Mouse (Mus musculus) neural tube, embryonic 15.5 days (tissue): ENCODE data around the gene Ccsap. TPM values are rescaled to one million over a fixed set of nuclear protein-coding genes. Genes with fewer than 3 reads are reported as not detected.

Experiments
- ATAC-seq: fragments of 200-750 bp; cut with Nextera tagmentation; 2 replicates; pipeline ENCODE4 v1.8.0; 2017; ENCODE audit warnings: mild to moderate bottlenecking, moderate TSS enrichment, moderate library complexity; ENCODE audit not compliant: low FRiP score
- H3K27ac ChIP-seq: fragments of 300-500 bp; sonication (generic); replicated peaks from 2 replicates; pipeline ENCODE4 v1.5.1; 2015; ENCODE audit warnings: mild to moderate bottlenecking, inconsistent platforms
- H3K27me3 ChIP-seq: fragments of 300-500 bp; sonication (generic); replicated peaks from 2 replicates; pipeline ENCODE4 v1.6.1; 2015; ENCODE audit warnings: inconsistent platforms
- H3K36me3 ChIP-seq: fragments of 300-500 bp; sonication (generic); 2 replicates; pipeline ENCODE4 v1.6.1; 2015; ENCODE audit warnings: inconsistent platforms
- H3K4me1 ChIP-seq: fragments of 300-500 bp; sonication (generic); 2 replicates; pipeline ENCODE4 v1.6.1; 2015; ENCODE audit warnings: inconsistent platforms
- H3K4me2 ChIP-seq: fragments of 300-500 bp; sonication (generic); 2 replicates; pipeline ENCODE4 v1.6.1; 2015; ENCODE audit warnings: inconsistent platforms, mild to moderate bottlenecking, moderate library complexity
- H3K4me3 ChIP-seq: fragments of 300-500 bp; sonication (generic); replicated peaks from 2 replicates; pipeline ENCODE4 v1.5.1; 2015; ENCODE audit warnings: mild to moderate bottlenecking, inconsistent platforms
- H3K9ac ChIP-seq: fragments of 300-500 bp; sonication (generic); replicated peaks from 2 replicates; pipeline ENCODE4 v1.6.1; 2015; ENCODE audit warnings: mild to moderate bottlenecking, inconsistent platforms
- H3K9me3 ChIP-seq: fragments of 300-500 bp; sonication (generic); replicated peaks from 2 replicates; pipeline ENCODE4 v1.6.1; 2016; ENCODE audit warnings: inconsistent platforms
- WGBS: fragments of 180-500 bp; shearing (Covaris S2); methylation state at CpG from one replicate; pipeline ENCODE4 v1.1.7; 2015; ENCODE audit warnings: mixed read lengths; 5-methylcytosine and 5-hydroxymethylcytosine counted together
- polyA plus RNA-seq: library from polyadenylated mRNA; unstranded; fragments of >200 nt; fragmentation: Nextera tagmentation; extraction: Ambion mirVana; gene quantifications from 2 replicates; pipeline ENCODE4 v1.2.1, GENCODE M21; 2015

Ccsap gene
- polyA plus RNA-seq, 1 experiment from 2014 or later = 4.2 TPM

GRCm38 (mm10) chr8:123832757-123833156 is 27.3 kb downstream of the Ccsap start:
- no peak for ATAC-seq
- Histone ChIP-seq H3K9ac (no peak overlapping the region), H3K27me3 (no peaks in the 10 kb centered on the region), H3K27ac (no peak overlapping the region), H3K9me3 (no peaks in the 10 kb centered on the region), H3K4me1 (no peaks in the 10 kb centered on the region), H3K4me3 (no peak overlapping the region), H3K36me3 (peaks cover 86% of the 10 kb centered on the region), H3K4me2 (no peak overlapping the region)
- WGBS = 97% methylated on average over 4 of the region's 4 CpGs

DNA sequence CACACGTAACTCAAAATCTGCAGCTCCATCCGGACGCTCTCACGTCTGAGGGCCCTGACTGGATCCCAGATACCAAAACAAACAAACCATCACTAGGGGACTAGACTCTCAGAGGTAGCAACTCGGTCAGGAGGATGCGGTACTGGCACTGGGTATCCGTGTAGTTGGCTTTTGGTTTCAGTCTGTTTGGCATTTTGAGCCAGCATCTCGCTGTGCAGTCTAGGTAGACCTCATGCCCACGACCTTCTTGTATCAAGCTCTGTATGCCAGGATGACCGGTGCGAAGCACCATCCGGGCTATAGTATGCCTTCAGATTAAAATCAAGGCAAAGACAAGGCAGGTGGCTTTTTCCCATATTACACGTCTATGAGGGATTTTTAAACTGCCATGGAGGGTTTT is 32.5 kb downstream of the Ccsap start:
- H3K36me3 ChIP-seq = peaks cover 73% of the 10 kb centered on the region

GRCm38 (mm10) chr8:123826758-123827157 is 33.3 kb downstream of the Ccsap start:
- 91% methylated on average over 7 of the region's 7 CpGs for WGBS
- Histone ChIP-seq H3K36me3 (peaks cover 69% of the 10 kb centered on the region), H3K27ac (no peak overlapping the region), H3K4me3 (no peak overlapping the region), H3K9me3 (no peaks in the 10 kb centered on the region), H3K27me3 (no peaks in the 10 kb centered on the region), H3K9ac (no peak overlapping the region), H3K4me1 (no peaks in the 10 kb centered on the region), H3K4me2 (no peak overlapping the region)
- ATAC-seq = no peak

More for the DNA sequence above, 32.5 kb downstream of the Ccsap start:
- H3K9me3 ChIP-seq = no peaks in the 10 kb centered on the region
- ATAC-seq = no peak
- no peaks in the 10 kb centered on the region for H3K27me3 ChIP-seq
- H3K27ac ChIP-seq = no peak overlapping the region
- 94% methylated on average over 13 of the region's 13 CpGs for WGBS
- H3K4me2 ChIP-seq = no peak overlapping the region
- H3K9ac ChIP-seq = no peak overlapping the region
- H3K4me1 ChIP-seq = no peaks in the 10 kb centered on the region
- H3K4me3 ChIP-seq = no peak overlapping the region

DNA sequence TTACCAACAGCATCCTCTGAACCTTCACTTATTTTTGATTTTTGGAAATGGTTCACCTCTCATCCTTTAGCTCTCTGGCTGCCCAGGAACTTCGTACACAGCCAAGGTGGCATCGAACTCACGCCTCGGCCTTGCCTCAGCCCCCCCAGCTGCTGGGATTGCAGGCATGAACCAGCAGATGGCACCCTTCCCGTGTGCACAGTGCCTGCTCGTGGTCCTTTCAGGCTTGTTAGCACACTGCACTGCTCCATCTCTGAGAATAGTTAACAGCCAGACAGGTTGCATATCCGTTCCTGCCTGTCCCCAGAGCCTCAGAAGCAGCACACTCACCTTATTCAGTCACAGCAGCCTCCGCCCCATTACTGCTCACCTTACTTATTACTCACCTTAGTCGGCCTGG is 34.0 kb downstream of the Ccsap start:
- Histone ChIP-seq H3K27ac (no peak overlapping the region), H3K9ac (no peak overlapping the region), H3K4me1 (no peaks in the 10 kb centered on the region), H3K36me3 (peaks cover 65% of the 10 kb centered on the region), H3K9me3 (no peaks in the 10 kb centered on the region), H3K4me3 (no peak overlapping the region), H3K4me2 (no peak overlapping the region), H3K27me3 (no peaks in the 10 kb centered on the region)
- ATAC-seq = no peak
- WGBS = 65% methylated on average over 9 of the region's 9 CpGs

GRCm38 (mm10) chr8:123823532-123824123 is 36.4 kb downstream of the Ccsap start:
- Histone ChIP-seq H3K36me3 (peaks cover 41% of the 10 kb centered on the region), H3K27me3 (no peaks in the 10 kb centered on the region), H3K9me3 (no peaks in the 10 kb centered on the region), H3K27ac (no peak overlapping the region), H3K4me2 (no peak overlapping the region), H3K9ac (no peak overlapping the region), H3K4me3 (no peak overlapping the region), H3K4me1 (no peaks in the 10 kb centered on the region)
- WGBS = 95% methylated on average over 18 of the region's 18 CpGs
- ATAC-seq = no peak

GRCm38 (mm10) chr8:123823111-123823510 is 36.9 kb downstream of the Ccsap start:
- no peaks in the 10 kb centered on the region for H3K4me1 ChIP-seq
- H3K9me3 ChIP-seq = no peaks in the 10 kb centered on the region
- no peak overlapping the region for H3K27ac ChIP-seq
- H3K4me2 ChIP-seq = no peak overlapping the region
- peaks cover 36% of the 10 kb centered on the region for H3K36me3 ChIP-seq
- no peak overlapping the region for H3K9ac ChIP-seq
- WGBS = 96% methylated on average over 10 of the region's 10 CpGs
- H3K4me3 ChIP-seq = no peak overlapping the region
- no peak for ATAC-seq
- H3K27me3 ChIP-seq = no peaks in the 10 kb centered on the region

- Histone ChIP-seq H3K4me2 (no peak overlapping the region), H3K9me3 (no peaks in the 10 kb centered on the region), H3K4me3 (no peak overlapping the region), H3K36me3 (peaks cover 22% of the 10 kb centered on the region), H3K4me1 (0 out of 2 replicates have a peak, but pooled peaks cover under 1% of the 10 kb centered on the region), H3K27me3 (no peaks in the 10 kb centered on the region), H3K9ac (no peak overlapping the region), H3K27ac (no peak overlapping the region)
- 95% methylated on average over 6 of the region's 6 CpGs for WGBS
- ATAC-seq = no peak
Measured at GRCm38 (mm10) chr8:123820780-123821179, 39.2 kb downstream of the Ccsap start.

DNA sequence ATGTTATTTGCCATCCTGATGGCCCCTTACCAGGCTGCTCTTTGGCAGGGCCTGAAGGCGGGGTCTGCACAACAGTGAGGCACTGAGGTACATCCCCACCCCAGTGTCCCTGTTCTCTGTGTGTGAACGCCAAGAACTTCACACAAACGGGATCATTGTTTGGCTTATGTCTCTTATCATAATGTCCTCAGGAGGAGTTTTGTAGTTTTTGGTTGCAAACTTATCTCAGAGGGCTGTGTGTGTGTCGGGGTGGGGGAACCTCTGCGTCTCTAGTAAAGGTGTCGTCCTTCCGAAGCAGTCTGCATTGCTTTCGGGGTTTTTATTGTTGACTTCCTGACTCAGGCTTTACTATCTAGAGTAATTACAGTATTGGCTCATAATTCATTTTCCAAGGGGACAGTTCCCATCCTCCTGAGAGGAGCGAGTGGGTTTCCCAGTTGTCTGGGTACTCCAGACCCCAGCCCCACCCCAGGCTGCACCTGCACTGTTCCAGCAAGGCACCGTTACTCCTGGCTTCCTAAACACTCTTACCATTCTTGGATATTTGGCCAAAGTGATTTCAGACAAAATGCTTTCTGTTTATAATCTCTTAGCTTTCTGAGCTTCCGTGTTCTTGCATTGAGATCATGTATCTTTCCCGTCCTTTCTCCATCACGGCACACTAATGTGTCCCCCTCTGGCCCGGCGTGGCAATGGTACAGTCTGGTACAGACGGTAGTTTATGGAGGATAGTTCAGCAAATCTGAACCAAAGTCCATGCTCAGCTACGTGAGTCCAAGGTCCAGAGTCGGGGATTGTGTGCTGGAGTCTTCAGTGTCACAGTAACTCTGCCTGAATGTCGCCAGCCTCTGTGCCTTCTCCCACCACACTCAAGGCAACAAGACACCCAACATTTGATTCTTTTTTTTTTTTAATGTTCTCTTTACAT is 40.1 kb downstream of the Ccsap start:
- WGBS = 91% methylated on average over 19 of the region's 19 CpGs
- Histone ChIP-seq H3K36me3 (peaks cover 21% of the 10 kb centered on the region), H3K9me3 (no peaks in the 10 kb centered on the region)

DNA sequence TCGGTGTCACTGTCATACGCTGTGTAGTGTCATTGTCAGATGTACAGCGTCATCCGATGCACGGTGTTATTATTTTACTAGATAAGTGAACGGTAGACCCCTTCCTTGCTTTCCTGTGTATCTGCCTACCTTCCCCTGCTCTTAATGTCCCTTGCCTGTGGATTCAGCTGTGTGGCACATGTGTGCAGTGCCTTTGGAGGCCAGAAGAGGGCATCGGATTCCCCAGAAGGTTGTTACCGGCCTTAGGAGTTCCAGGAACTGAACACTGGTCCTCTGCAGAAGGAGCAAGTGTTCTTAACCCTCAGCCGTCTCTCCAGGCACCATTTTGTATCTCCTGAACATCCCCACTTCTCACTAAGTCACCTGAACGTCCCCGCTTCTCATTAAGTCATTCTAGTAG is 42.3 kb downstream of the Ccsap start:
- no peak for ATAC-seq
- Histone ChIP-seq H3K27me3 (no peaks in the 10 kb centered on the region), H3K36me3 (peaks cover 7% of the 10 kb centered on the region; the same call in 1 of the 2 replicates), H3K4me2 (no peak overlapping the region), H3K4me3 (no peak overlapping the region), H3K4me1 (0 out of 2 replicates have a peak, but pooled peaks cover 5% of the 10 kb centered on the region), H3K27ac (no peak overlapping the region), H3K9me3 (no peaks in the 10 kb centered on the region), H3K9ac (no peak overlapping the region)
- 89% methylated on average over 11 of the region's 11 CpGs for WGBS

More for the DNA sequence above, 40.1 kb downstream of the Ccsap start:
- Histone ChIP-seq H3K4me2 (no peak overlapping the region), H3K27me3 (no peaks in the 10 kb centered on the region), H3K27ac (no peak overlapping the region), H3K9ac (no peak overlapping the region), H3K4me3 (no peak overlapping the region), H3K4me1 (0 out of 2 replicates have a peak, but pooled peaks cover 3% of the 10 kb centered on the region)
- no peak for ATAC-seq

GRCm38 (mm10) chr8:123816939-123817338 is 43.1 kb downstream of the Ccsap start:
- Histone ChIP-seq H3K4me2 (no peak overlapping the region), H3K27me3 (no peaks in the 10 kb centered on the region), H3K27ac (no peak overlapping the region), H3K4me3 (no peak overlapping the region), H3K4me1 (0 out of 2 replicates have a peak, but pooled peaks cover 5% of the 10 kb centered on the region), H3K36me3 (peaks cover 7% of the 10 kb centered on the region; the same call in 1 of the 2 replicates), H3K9ac (no peak overlapping the region), H3K9me3 (no peaks in the 10 kb centered on the region)
- WGBS = 87% methylated on average over 8 of the region's 8 CpGs
- no peak for ATAC-seq

GRCm38 (mm10) chr8:123815325-123815724 is 44.7 kb downstream of the Ccsap start:
- Histone ChIP-seq H3K9me3 (no peaks in the 10 kb centered on the region), H3K27me3 (no peaks in the 10 kb centered on the region), H3K4me3 (no peak overlapping the region), H3K4me1 (0 out of 2 replicates have a peak, but pooled peaks cover 5% of the 10 kb centered on the region), H3K9ac (no peak overlapping the region), H3K27ac (no peak overlapping the region), H3K36me3 (peaks cover 4% of the 10 kb centered on the region; the same call in 1 of the 2 replicates), H3K4me2 (no peak overlapping the region)
- whole genome bisulfite sequencing = 89% methylated on average over 11 of the region's 11 CpGs
- no peak for ATAC-seq

GRCm38 (mm10) chr8:123813892-123814266 is 46.1 kb downstream of the Ccsap start:
- 87% methylated on average over 4 of the region's 4 CpGs for WGBS

More at GRCm38 (mm10) chr8:123813892-123814266, 46.1 kb downstream of the Ccsap start:
- no peak overlapping the region for H3K9ac ChIP-seq
- peaks cover 11% of the 10 kb centered on the region; the same call in 1 of the 2 replicates for H3K4me1 ChIP-seq
- H3K27me3 ChIP-seq = no peaks in the 10 kb centered on the region
- peaks cover 6% of the 10 kb centered on the region; the same call in 1 of the 2 replicates for H3K36me3 ChIP-seq
- no peak for ATAC-seq
- no peak overlapping the region; the same call in 1 of the 2 replicates for H3K27ac ChIP-seq
- no peak overlapping the region for H3K4me2 ChIP-seq
- H3K9me3 ChIP-seq = no peaks in the 10 kb centered on the region
- H3K4me3 ChIP-seq = no peak overlapping the region
